Mouse (Mus musculus) inflammation-experienced regulatory T-cells, adult 6 months (primary cell): ENCODE results near the gene Gm5155. TPM values are rescaled to one million over a fixed set of nuclear protein-coding genes. Genes with fewer than 3 reads are reported as not detected.
"Not testable (repeated sequence)": the region's sequence is repeated elsewhere in the genome, so short reads cannot be mapped to it uniquely, and the experiment has no call there.

Source experiments
- ATAC-seq: one replicate; pipeline ENCODE4 v1.8.0; 2017
- polyA plus RNA-seq, 3 experiments: library from polyadenylated mRNA; unstranded; fragments of 100-300 nt; shearing (Covaris generic); gene quantifications; one replicate each; pipeline ENCODE4 v1.2.1; 2017

Gene Gm5155
- not detected for polyA plus RNA-seq

DNA sequence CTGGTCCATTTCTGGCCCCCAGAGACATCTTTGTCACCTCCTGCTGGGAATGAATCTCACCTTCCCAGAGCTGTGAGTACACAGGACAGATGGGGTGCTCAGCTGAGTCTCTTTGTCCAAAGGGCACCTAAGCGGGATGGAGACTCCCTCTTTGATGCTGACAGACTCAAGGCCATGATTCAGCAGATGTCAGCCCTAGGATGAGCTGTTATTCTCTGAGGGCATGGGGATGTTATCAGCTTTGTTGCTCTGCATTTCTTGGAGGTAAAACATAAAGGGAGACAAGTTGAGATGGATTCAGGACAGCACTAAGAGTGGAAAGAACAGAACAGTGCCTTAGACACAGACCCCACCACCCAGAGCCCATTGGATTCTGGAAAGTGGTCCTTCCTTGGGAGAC lies at the start of gene Gm5155:
Gene Gm5155, plus strand, starts transcription at position 301 of the 400 bp plus-strand sequence.
- no peak for ATAC-seq

DNA sequence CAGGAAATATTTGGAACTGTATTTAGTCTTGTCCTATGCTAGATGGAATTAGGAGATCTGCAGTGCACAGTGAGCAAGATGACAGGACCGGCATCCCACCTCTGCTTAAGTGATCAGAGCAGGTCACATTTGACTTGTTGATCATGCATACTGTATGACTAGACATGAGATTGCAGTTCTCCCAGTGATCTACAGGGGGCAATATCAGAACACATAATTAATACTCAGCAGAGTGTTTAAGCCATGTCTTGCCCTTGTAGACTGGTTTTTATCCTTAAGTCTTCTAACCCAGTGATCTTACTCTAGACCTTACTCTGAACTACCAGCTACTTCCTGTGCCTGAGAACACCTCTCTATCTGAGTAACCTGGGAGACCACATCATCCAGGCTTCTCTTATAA lies 791 bp upstream of the Gm5155 start:
- no peak for ATAC-seq

DNA sequence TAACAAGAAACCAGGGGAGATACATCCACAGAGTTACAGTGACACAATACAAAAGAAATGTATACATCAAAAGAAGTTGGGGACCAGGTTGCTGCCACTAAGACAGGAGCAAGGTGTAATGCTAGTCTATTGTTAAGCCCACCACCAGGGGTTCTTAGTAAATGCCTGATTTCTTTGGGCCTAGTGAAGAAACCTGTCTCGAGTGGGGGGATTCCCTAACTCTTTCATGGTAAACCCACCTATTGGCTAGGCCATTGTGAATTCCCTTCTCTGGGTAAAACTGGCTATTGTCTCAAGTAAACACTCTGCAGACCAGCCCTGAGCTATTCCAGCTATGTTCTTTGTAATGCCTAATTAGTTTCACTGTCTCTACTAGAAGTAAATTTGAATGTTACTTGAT lies 23.8 kb downstream of the Gm5155 start:
- ATAC-seq: not testable (repeated sequence)

DNA sequence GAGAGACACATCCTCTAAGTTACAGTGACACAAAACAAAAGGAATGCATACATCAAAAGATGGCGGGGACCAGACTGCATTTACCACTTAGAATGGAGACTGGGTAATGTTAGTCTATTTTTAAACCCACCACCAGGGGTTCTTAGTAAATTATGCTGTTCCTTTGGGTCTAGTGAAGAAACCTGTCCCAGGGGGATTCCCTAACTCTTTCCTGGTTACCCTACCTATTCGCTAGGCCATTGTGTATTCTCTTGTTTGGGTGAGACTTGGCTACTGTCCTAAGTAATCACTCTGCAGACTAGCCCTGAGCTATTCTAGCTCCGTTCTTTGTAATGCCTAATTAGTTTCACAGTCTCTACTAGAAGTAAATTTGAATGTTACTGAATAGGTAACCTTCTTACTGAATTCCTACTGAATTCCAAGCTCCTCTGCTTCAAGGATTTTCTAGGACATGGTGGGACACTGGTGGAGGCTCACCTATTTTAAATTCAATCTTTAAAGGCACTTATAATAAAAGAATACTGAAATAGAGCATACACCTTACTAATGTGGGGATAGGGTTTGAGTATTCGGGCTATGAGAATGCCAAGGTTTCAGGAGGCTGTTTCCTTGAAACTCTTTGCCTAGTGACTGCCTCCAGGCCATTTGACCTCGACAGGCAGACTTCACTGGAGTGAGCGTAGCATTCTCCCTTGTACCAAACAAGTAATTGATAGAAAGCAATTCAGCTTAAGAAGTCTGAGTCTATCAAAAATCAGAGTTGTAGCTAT lies 31.8 kb downstream of the Gm5155 start:
- ATAC-seq: no peak

Other genes starting within 250 kb of the Gm5155 start
- not detected for gene Ceacam5, start 158.5 kb upstream of the Gm5155 start, polyA plus RNA-seq
- gene Ceacam14, start 59.1 kb upstream of the Gm5155 start, polyA plus RNA-seq: not detected
- gene Ceacam11, start 100.4 kb downstream of the Gm5155 start, polyA plus RNA-seq: not detected
- gene Ceacam13, start 138.1 kb downstream of the Gm5155 start, polyA plus RNA-seq: not detected
- not detected for gene Ceacam12, start 194.2 kb downstream of the Gm5155 start, polyA plus RNA-seq